Comparison of ENCODE assay signal across 25 mouse cellular contexts in genomic region chr17:79901207-79901606, GRCm38 (mm10). TPM values are rescaled to one million over a fixed set of nuclear protein-coding genes. Genes with fewer than 3 reads are reported as not detected.
DNase-seq lines count a peak whose midpoint lies in the region; ATAC-seq and TF ChIP-seq lines count a peak whose summit lies in the region.
"Had no signal": no experiment of that assay in that cellular context is flagged by ENCODE, and none has a peak within 500 bp of the region (broad histone marks: within the 10 kb centered on the region; RNA-seq: fewer than 3 reads in every experiment).

No protein-coding gene starts in this region.

- no peak for TF ChIP-seq POLR2A in myocyte (IDR thresholded peaks at IDR 0.05; ENCODE audit: insufficient read length, low read depth)

- H3K36me3 ChIP-seq in embryonic facial prominence, embryonic 13.5 days, result no peaks in the 10 kb centered on the region
- H3K36me3 ChIP-seq in embryonic facial prominence, embryonic 10.5 days (replicated peaks), result no peaks in the 10 kb centered on the region
- no peaks in the 10 kb centered on the region for H3K36me3 ChIP-seq in forebrain, postnatal 0 days (ENCODE audit: insufficient read depth)
- no peaks in the 10 kb centered on the region for H3K36me3 ChIP-seq in forebrain, embryonic 12.5 days (replicated peaks)
- H3K36me3 ChIP-seq in kidney, postnatal 0 days (ENCODE audit: insufficient read depth, low read length), result no peaks in the 10 kb centered on the region
- no peaks in the 10 kb centered on the region for H3K36me3 ChIP-seq in myocyte (ENCODE audit: control insufficient read depth, insufficient read depth)
- H3K36me3 ChIP-seq: embryonic facial prominence, embryonic 15.5 days; forebrain, embryonic 15.5 days; heart, embryonic 13.5 days had no signal

- H3K4me1 ChIP-seq in embryonic facial prominence, embryonic 13.5 days, result peaks cover 10% of the 10 kb centered on the region
- peaks cover 11% of the 10 kb centered on the region for H3K4me1 ChIP-seq in embryonic facial prominence, embryonic 10.5 days
- H3K4me1 ChIP-seq in forebrain, postnatal 0 days (ENCODE audit: insufficient read depth), result no peaks in the 10 kb centered on the region
- peaks cover 4% of the 10 kb centered on the region; the same call in 1 of the 2 replicates for H3K4me1 ChIP-seq in forebrain, embryonic 12.5 days
- H3K4me1 ChIP-seq in kidney, postnatal 0 days (replicated peaks; ENCODE audit: insufficient read depth, low read length), result no peaks in the 10 kb centered on the region

- no peaks in the 10 kb centered on the region for H3K9me3 ChIP-seq in embryonic facial prominence, embryonic 13.5 days
- H3K9me3 ChIP-seq in embryonic facial prominence, embryonic 10.5 days, result no peaks in the 10 kb centered on the region
- H3K9me3 ChIP-seq in forebrain, postnatal 0 days (ENCODE audit: low read length), result no peaks in the 10 kb centered on the region
- no peaks in the 10 kb centered on the region for H3K9me3 ChIP-seq in forebrain, embryonic 12.5 days
- H3K9me3 ChIP-seq in kidney, postnatal 0 days (replicated peaks; ENCODE audit: low read length), result no peaks in the 10 kb centered on the region
- H3K9me3 ChIP-seq: embryonic facial prominence, embryonic 15.5 days; forebrain, embryonic 15.5 days; heart, embryonic 13.5 days had no signal

- H3ac ChIP-seq in myocyte (ENCODE audit: control insufficient read depth, insufficient read length), result no peak overlapping the region

- 18% methylated on average over 6 of the region's 6 CpGs for WGBS in embryonic facial prominence, embryonic 13.5 days
- WGBS in embryonic facial prominence, embryonic 10.5 days, result 49% methylated on average over 6 of the region's 6 CpGs
- WGBS in forebrain, postnatal 0 days, result 27% methylated on average over 6 of the region's 6 CpGs
- WGBS in forebrain, embryonic 12.5 days, result 51% methylated on average over 6 of the region's 6 CpGs
- WGBS in kidney, postnatal 0 days, result 32% methylated on average over 6 of the region's 6 CpGs

- H3K9ac ChIP-seq in embryonic facial prominence, embryonic 13.5 days, result no peak overlapping the region
- H3K9ac ChIP-seq in forebrain, postnatal 0 days, result no peak overlapping the region
- H3K9ac ChIP-seq in forebrain, embryonic 12.5 days, result no peak overlapping the region
- H3K9ac ChIP-seq in kidney, postnatal 0 days (ENCODE audit: low read depth, low read length), result no peak overlapping the region
- H3K9ac ChIP-seq: embryonic facial prominence, embryonic 15.5 days; forebrain, embryonic 15.5 days; heart, embryonic 13.5 days; hindbrain, embryonic 14.5 days had no signal

- H3K27me3 ChIP-seq in embryonic facial prominence, embryonic 13.5 days, result peaks cover 25% of the 10 kb centered on the region
- peaks cover 28% of the 10 kb centered on the region for H3K27me3 ChIP-seq in embryonic facial prominence, embryonic 10.5 days (replicated peaks; ENCODE audit: low read depth, poor library complexity, severe bottlenecking)
- H3K27me3 ChIP-seq in forebrain, postnatal 0 days (ENCODE audit: insufficient read depth, low read length), result peaks cover 8% of the 10 kb centered on the region; the same call in 1 of the 2 replicates
- peaks cover 20% of the 10 kb centered on the region for H3K27me3 ChIP-seq in forebrain, embryonic 12.5 days
- H3K27me3 ChIP-seq in kidney, postnatal 0 days (ENCODE audit: insufficient read depth, low read length), result no peaks in the 10 kb centered on the region
- no peaks in the 10 kb centered on the region for H3K27me3 ChIP-seq in myocyte (ENCODE audit: control insufficient read depth, insufficient read depth, insufficient read length)

- TF ChIP-seq CTCF in forebrain, postnatal 0 days (IDR thresholded peaks at IDR 0.05; ENCODE audit: low read depth), result no peak
- no peak for TF ChIP-seq CTCF in kidney, postnatal 0 days (IDR thresholded peaks at IDR 0.05; ENCODE audit: low read depth)

- no peak for ATAC-seq in embryonic facial prominence, embryonic 13.5 days (ENCODE audit: insufficient number of reproducible peaks, insufficient read depth, low FRiP score, low TSS enrichment, low read depth)
- ATAC-seq in forebrain, postnatal 0 days, result peak; percentile 79
- no peak for ATAC-seq in forebrain, embryonic 12.5 days (ENCODE audit: low FRiP score)
- no peak for ATAC-seq in kidney, postnatal 0 days (replicated peaks; ENCODE audit: low FRiP score, low read depth)
- ATAC-seq: activated CD4-positive, CD25-positive, alpha-beta regulatory T cell, adult 4 months; forebrain, embryonic 15.5 days; hindbrain, postnatal 0 days; inflammation-experienced regulatory T-cells, adult 6 months had no signal

- H3K27ac ChIP-seq in embryonic facial prominence, embryonic 13.5 days, result no peak overlapping the region
- H3K27ac ChIP-seq in embryonic facial prominence, embryonic 10.5 days (replicated peaks), result no peak overlapping the region
- no peak overlapping the region for H3K27ac ChIP-seq in forebrain, postnatal 0 days (ENCODE audit: low read depth, low read length)
- H3K27ac ChIP-seq in forebrain, embryonic 12.5 days, result no peak overlapping the region
- no peak overlapping the region for H3K27ac ChIP-seq in kidney, postnatal 0 days
- H3K27ac ChIP-seq: embryonic facial prominence, embryonic 15.5 days; forebrain, embryonic 15.5 days; heart, embryonic 13.5 days; hindbrain, embryonic 14.5 days; hindbrain, postnatal 0 days had no signal

- no peaks in the 10 kb centered on the region for H3K79me2 ChIP-seq in myocyte (ENCODE audit: control insufficient read depth, insufficient read depth)

- DNase-seq in embryonic facial prominence, embryonic 10.5 days (ENCODE audit: low spot score), result no peak
- no peak for DNase-seq in forebrain, postnatal 0 days
- peak; percentile 48 for DNase-seq in kidney, postnatal 0 days (ENCODE audit: low spot score)
- no peak for DNase-seq in kidney, postnatal 36 days
- no peak for DNase-seq in cerebellum, adult 8-10 months
- DNase-seq: adrenal gland, adult 8-10 months; adrenal gland, postnatal 25 days; cerebellum, adult 18-20 months; cerebellum, adult 9-11 months; cerebellum, postnatal 25 days; gastrocnemius, postnatal 25 days; heart, adult 18-20 months; heart, postnatal 14 days; heart, postnatal 4 days; kidney, adult 11 months had no signal

- peak overlapping the region; percentile 0; the same call in 1 of the 2 replicates for H3K4me2 ChIP-seq in embryonic facial prominence, embryonic 13.5 days
- no peak overlapping the region for H3K4me2 ChIP-seq in forebrain, postnatal 0 days (ENCODE audit: low read depth)
- no peak overlapping the region for H3K4me2 ChIP-seq in forebrain, embryonic 12.5 days
- H3K4me2 ChIP-seq in kidney, postnatal 0 days (ENCODE audit: low read length), result no peak overlapping the region
- H3K4me2 ChIP-seq in myocyte (ENCODE audit: low read depth), result peak overlapping the region; percentile 16
- H3K4me2 ChIP-seq: embryonic facial prominence, embryonic 15.5 days; forebrain, embryonic 15.5 days; heart, embryonic 13.5 days; hindbrain, embryonic 14.5 days had no signal

- H3K4me3 ChIP-seq in embryonic facial prominence, embryonic 13.5 days, result no peak overlapping the region
- no peak overlapping the region for H3K4me3 ChIP-seq in embryonic facial prominence, embryonic 10.5 days
- H3K4me3 ChIP-seq in forebrain, postnatal 0 days (ENCODE audit: low read depth, low read length), result no peak overlapping the region
- H3K4me3 ChIP-seq in forebrain, embryonic 12.5 days (replicated peaks), result no peak overlapping the region
- H3K4me3 ChIP-seq in kidney, postnatal 0 days (replicated peaks; ENCODE audit: low read depth, low read length), result no peak overlapping the region
- H3K4me3 ChIP-seq in myocyte, result no peak overlapping the region
- H3K4me3 ChIP-seq: embryonic facial prominence, embryonic 15.5 days; forebrain, embryonic 15.5 days; heart, embryonic 13.5 days had no signal

TF ChIP-seq in myocyte, 11 proteins besides CTCF, POLR2A, EP300 and RAD21:
- no peak for TF ChIP-seq TCF12 (IDR thresholded peaks at IDR 0.05; ENCODE audit: insufficient read depth, poor library complexity, severe bottlenecking)

RNA-seq across cellular contexts. Expression of gene Atl2, which starts 5.3 kb away (rescaled TPM):
- polyA plus RNA-seq in embryonic facial prominence, embryonic 13.5 days (2015; fragmentation: Nextera tagmentation; extraction: Ambion mirVana), result 26.5 and 30.5 TPM in 2 replicates
- polyA plus RNA-seq in embryonic facial prominence, embryonic 10.5 days (2016; fragmentation: Nextera tagmentation; extraction: Ambion mirVana), result 37.5 and 38.1 TPM in 2 replicates
- total RNA-seq in forebrain, postnatal 0 days (2014; rRNA removed), result 28.4 and 34.1 TPM in 2 replicates
- polyA plus RNA-seq in forebrain, postnatal 0 days (2015; fragmentation: Nextera tagmentation; extraction: Ambion mirVana), result 16.7 and 27.2 TPM in 2 replicates
- 38.1 and 39.7 TPM in 2 replicates for polyA plus RNA-seq in forebrain, embryonic 12.5 days (2016; fragmentation: Nextera tagmentation; extraction: Ambion mirVana)
- polyA plus RNA-seq in kidney, postnatal 0 days (2015; fragmentation: Nextera tagmentation; extraction: Ambion mirVana), result 28.2 and 30.7 TPM in 2 replicates
- 13.9 TPM for polyA plus RNA-seq in myocyte (2012; fragmentation: generic; extraction: Trizol)

Comparison
In these comparisons a context has a peak if more than half of its experiments do, and no peak if none do; other contexts are left out.
1. H3K4me2 ChIP-seq: peak in embryonic facial prominence, embryonic 13.5 days (single experiment) and myocyte (single experiment); none in forebrain, postnatal 0 days (single experiment), forebrain, embryonic 12.5 days (single experiment) and kidney, postnatal 0 days (single experiment).